Mouse (Mus musculus): Measurements from ENCODE around the gene Pou6f2. TPM values are rescaled to one million over a fixed set of nuclear protein-coding genes. Genes with fewer than 3 reads are reported as not detected.

Gene Pou6f2
- polyA plus RNA-seq, 1 experiment from 2014 or later = 7.8 TPM

DNA sequence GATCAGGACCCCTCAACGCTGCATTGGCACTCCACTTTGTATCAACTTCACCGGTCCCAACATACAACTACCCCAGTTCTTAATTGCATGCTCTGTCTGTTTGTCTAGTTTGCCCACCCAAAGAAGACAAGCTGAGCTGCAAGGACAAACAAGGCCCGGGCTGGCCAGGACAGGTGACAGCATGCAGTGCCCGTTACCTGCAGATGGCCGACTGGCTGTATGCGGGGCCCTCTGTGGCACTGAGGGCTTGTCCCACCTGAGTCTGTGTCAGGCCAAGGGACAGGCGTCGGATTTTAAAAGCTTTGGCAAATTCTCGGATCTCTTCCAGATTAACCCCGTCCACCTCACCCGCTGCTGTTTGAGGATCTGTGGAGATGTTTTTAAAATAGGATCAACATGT, 268.7 kb downstream of the Pou6f2 start:
- Histone ChIP-seq H3K4me3 (ENCODE audit: low read depth, low read length) (no peak overlapping the region), H3K4me1 (replicated peaks; ENCODE audit: control insufficient read depth, insufficient read depth, low read length) (no peaks in the 10 kb centered on the region; the same call in 1 of the 2 replicates), H3K27me3 (ENCODE audit: control insufficient read depth, insufficient read depth, low read length) (no peaks in the 10 kb centered on the region), H3K9ac (ENCODE audit: low read depth, low read length) (no peak overlapping the region), H3K9me3 (ENCODE audit: control insufficient read depth, low read length) (no peaks in the 10 kb centered on the region), H3K4me2 (replicated peaks; ENCODE audit: low read depth, low read length) (no peak overlapping the region), H3K36me3 (ENCODE audit: control insufficient read depth, insufficient read depth, low read length) (no peaks in the 10 kb centered on the region), H3K27ac (ENCODE audit: low read depth, low read length) (no peak overlapping the region)
- ATAC-seq (ENCODE audit: low FRiP score) = no peak
- no peak for DNase-seq (ENCODE audit: low spot score)
- WGBS = 88% methylated on average over 11 of the region's 11 CpGs

GRCm38 (mm10) chr13:18128053-18128452, 269.4 kb downstream of the Pou6f2 start:
- H3K4me1 ChIP-seq (replicated peaks; ENCODE audit: control insufficient read depth, insufficient read depth, low read length) = no peaks in the 10 kb centered on the region; the same call in 1 of the 2 replicates
- ATAC-seq (ENCODE audit: low FRiP score) (no peak), DNase-seq (ENCODE audit: low spot score) (no peak)
- 42% methylated on average over 3 of the region's 4 CpGs for WGBS
- H3K9ac ChIP-seq (ENCODE audit: low read depth, low read length) = no peak overlapping the region
- H3K27me3 ChIP-seq (ENCODE audit: control insufficient read depth, insufficient read depth, low read length) = no peaks in the 10 kb centered on the region
- no peaks in the 10 kb centered on the region for H3K36me3 ChIP-seq (ENCODE audit: control insufficient read depth, insufficient read depth, low read length)
- H3K27ac ChIP-seq (ENCODE audit: low read depth, low read length) = no peak overlapping the region
- no peaks in the 10 kb centered on the region for H3K9me3 ChIP-seq (ENCODE audit: control insufficient read depth, low read length)
- no peak overlapping the region for H3K4me3 ChIP-seq (ENCODE audit: low read depth, low read length)
- H3K4me2 ChIP-seq (replicated peaks; ENCODE audit: low read depth, low read length) = no peak overlapping the region

DNA sequence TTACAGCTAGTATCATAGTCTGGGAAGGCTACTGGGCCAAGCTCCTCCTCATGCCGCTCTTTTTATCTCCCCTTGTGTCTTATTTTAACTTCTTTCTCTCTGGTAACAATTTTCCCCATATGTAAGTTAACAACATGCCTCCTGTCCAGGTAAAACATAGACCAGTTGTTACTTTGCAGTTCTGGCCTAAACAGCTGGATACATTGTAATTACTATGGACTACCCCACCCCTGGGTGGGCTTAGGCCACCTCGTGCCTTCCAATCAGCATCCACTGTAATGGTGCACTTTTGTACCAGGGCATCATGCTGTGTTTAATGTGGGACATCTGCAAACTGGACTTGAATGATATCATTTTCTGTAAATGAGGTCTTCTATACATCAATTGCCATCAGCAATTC, 271.4 kb downstream of the Pou6f2 start:
- no peaks in the 10 kb centered on the region; the same call in 1 of the 2 replicates for H3K4me1 ChIP-seq (replicated peaks; ENCODE audit: control insufficient read depth, insufficient read depth, low read length)
- no peak overlapping the region for H3K9ac ChIP-seq (ENCODE audit: low read depth, low read length)
- no peak overlapping the region for H3K4me3 ChIP-seq (ENCODE audit: low read depth, low read length)
- DNase-seq (ENCODE audit: low spot score) (no peak), ATAC-seq (ENCODE audit: low FRiP score) (no peak)
- no peak overlapping the region for H3K27ac ChIP-seq (ENCODE audit: low read depth, low read length)
- H3K9me3 ChIP-seq (ENCODE audit: control insufficient read depth, low read length) = no peaks in the 10 kb centered on the region
- 68% methylated on average over 2 of the region's 2 CpGs for WGBS
- no peaks in the 10 kb centered on the region for H3K27me3 ChIP-seq (ENCODE audit: control insufficient read depth, insufficient read depth, low read length)
- no peak overlapping the region for H3K4me2 ChIP-seq (replicated peaks; ENCODE audit: low read depth, low read length)
- H3K36me3 ChIP-seq (ENCODE audit: control insufficient read depth, insufficient read depth, low read length) = no peaks in the 10 kb centered on the region

DNA sequence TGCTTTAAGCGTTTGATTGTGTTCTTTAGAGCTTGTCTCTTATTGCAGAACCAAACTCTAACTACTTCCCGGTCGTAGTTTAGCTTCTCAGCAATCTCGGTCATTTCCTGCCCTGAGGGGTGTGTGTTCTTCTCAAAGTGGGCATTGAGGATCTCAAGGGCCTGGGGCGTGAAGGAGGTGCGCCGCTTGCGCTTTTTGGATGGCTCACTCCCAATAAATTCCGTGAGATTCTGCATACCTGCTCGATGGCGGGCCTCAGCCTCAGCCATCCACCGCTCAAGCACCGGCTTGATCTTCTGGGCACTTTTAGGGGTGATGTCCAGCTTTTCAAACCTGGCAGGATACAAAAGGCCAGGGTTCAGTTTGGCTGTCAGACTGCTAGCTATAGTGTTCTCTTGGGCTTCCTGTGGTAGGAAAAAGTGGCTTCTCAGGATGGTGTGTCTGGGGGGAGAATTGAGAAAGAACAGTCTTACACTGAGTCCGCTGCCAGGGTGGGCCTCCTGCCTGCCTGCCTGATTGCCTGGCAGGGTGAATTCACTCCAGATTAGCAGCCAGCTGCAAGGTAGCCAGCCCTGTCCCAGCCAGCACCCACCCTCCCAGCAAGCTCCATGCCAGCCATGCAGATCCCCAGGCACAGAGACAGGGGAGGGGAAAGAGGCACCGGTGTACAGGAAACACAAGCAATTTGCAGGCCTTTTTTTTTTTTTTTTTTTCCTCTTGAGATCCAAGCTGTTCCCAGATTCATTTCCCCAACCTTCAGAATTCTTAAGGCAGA, 272.1 kb downstream of the Pou6f2 start:
- WGBS = 75% methylated on average over 15 of the region's 15 CpGs
- Histone ChIP-seq H3K9me3 (ENCODE audit: control insufficient read depth, low read length) (no peaks in the 10 kb centered on the region), H3K4me3 (ENCODE audit: low read depth, low read length) (no peak overlapping the region), H3K4me1 (replicated peaks; ENCODE audit: control insufficient read depth, insufficient read depth, low read length) (no peaks in the 10 kb centered on the region; the same call in 1 of the 2 replicates), H3K27me3 (ENCODE audit: control insufficient read depth, insufficient read depth, low read length) (no peaks in the 10 kb centered on the region), H3K36me3 (ENCODE audit: control insufficient read depth, insufficient read depth, low read length) (no peaks in the 10 kb centered on the region), H3K9ac (ENCODE audit: low read depth, low read length) (no peak overlapping the region), H3K27ac (ENCODE audit: low read depth, low read length) (no peak overlapping the region), H3K4me2 (replicated peaks; ENCODE audit: low read depth, low read length) (no peak overlapping the region)
- DNase-seq (ENCODE audit: low spot score) (no peak), ATAC-seq (ENCODE audit: low FRiP score) (no peak)

DNA sequence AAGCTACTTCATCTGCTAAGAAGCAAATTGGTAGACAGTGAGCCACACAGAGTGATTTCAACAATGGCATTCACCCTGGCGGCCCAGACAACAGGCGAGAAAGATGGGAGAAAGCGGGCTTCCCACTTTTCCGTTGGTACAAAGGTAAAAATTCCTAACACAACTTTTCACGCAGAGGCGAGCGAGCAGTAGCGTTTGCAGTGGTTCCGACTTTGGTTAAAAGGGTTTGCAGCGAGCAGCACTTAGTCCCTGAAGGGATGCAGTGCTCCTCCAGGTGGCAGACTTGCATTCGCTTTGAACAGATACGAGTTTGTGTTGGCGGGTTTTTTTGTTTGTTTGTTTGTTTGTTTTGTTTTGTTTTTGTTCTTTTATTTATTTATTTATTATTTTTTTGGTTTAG, 273.1 kb downstream of the Pou6f2 start:
- DNase-seq (ENCODE audit: low spot score) (peak; percentile 56), ATAC-seq (ENCODE audit: low FRiP score) (no peak)
- Histone ChIP-seq H3K9me3 (ENCODE audit: control insufficient read depth, low read length) (no peaks in the 10 kb centered on the region), H3K27ac (ENCODE audit: low read depth, low read length) (no peak overlapping the region), H3K27me3 (ENCODE audit: control insufficient read depth, insufficient read depth, low read length) (no peaks in the 10 kb centered on the region), H3K4me1 (replicated peaks; ENCODE audit: control insufficient read depth, insufficient read depth, low read length) (no peaks in the 10 kb centered on the region), H3K4me3 (ENCODE audit: low read depth, low read length) (no peak overlapping the region), H3K9ac (ENCODE audit: low read depth, low read length) (no peak overlapping the region), H3K36me3 (ENCODE audit: control insufficient read depth, insufficient read depth, low read length) (no peaks in the 10 kb centered on the region), H3K4me2 (replicated peaks; ENCODE audit: low read depth, low read length) (no peak overlapping the region)
- 29% methylated on average over 13 of the region's 13 CpGs for WGBS

DNA sequence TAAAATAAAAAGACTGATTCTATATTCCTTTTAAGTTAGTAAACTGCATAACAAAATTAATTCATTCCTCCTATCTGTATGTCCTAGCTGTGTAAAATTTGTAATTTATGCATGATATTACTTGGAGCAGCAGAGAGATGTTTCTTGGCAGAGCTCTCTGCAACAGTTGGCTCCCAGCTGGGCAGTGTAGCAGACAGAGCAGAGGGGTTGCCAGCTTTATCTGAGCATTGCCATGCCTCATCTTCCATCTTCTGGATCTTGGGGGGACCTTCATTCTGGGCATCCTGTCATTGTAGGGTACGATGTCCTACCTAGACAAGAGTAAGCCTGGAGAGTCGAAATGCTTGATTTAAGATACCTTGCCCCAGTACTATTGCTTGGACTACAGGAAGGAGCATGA, 277.1 kb downstream of the Pou6f2 start:
- Histone ChIP-seq H3K36me3 (ENCODE audit: control insufficient read depth, insufficient read depth, low read length) (no peaks in the 10 kb centered on the region), H3K4me2 (replicated peaks; ENCODE audit: low read depth, low read length) (no peak overlapping the region), H3K4me3 (ENCODE audit: low read depth, low read length) (no peak overlapping the region), H3K9ac (ENCODE audit: low read depth, low read length) (no peak overlapping the region), H3K27ac (ENCODE audit: low read depth, low read length) (no peak overlapping the region), H3K4me1 (replicated peaks; ENCODE audit: control insufficient read depth, insufficient read depth, low read length) (no peaks in the 10 kb centered on the region), H3K27me3 (ENCODE audit: control insufficient read depth, insufficient read depth, low read length) (no peaks in the 10 kb centered on the region), H3K9me3 (ENCODE audit: control insufficient read depth, low read length) (no peaks in the 10 kb centered on the region)
- 82% methylated on average over 2 of the region's 2 CpGs for WGBS
- ATAC-seq (ENCODE audit: low FRiP score) = no peak
- DNase-seq (ENCODE audit: low spot score) = no peak

DNA sequence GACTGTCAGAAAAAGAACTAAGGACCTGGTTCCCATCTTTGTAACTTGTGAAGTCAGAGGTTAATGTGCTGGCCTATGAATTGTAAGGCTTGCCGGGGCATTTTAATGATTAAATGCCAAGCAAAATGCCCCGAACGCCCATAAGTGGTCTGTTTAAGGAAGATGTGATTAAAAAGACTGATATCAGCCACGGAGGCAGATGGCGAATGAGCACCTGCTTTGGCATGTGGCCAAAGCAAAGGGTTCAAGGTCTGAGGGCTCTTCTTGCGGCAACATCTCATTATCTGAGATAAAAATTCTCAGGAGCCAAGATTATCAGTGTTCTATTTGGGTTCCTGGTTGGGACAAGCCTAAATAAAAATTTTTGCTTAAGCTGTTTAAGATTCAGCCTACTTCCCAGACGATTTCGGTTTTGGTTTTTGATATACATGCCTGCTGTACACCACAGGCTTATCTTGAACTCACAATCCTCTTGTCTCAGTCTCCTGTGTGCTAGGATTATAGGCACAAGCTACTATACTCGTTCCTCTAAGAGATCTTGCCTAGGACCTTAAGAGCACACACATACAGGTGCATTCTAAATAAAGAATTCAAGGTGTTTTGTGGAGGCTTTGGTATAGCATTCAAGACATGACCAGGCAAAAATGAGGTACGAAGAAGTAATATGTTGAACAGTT, 315.9 kb downstream of the Pou6f2 start:
- 87% methylated on average over 10 of the region's 10 CpGs for WGBS
- H3K27ac ChIP-seq (ENCODE audit: low read depth, low read length) = no peak overlapping the region
- H3K4me2 ChIP-seq (replicated peaks; ENCODE audit: low read depth, low read length) = no peak overlapping the region
- H3K27me3 ChIP-seq (ENCODE audit: control insufficient read depth, insufficient read depth, low read length) = no peaks in the 10 kb centered on the region
- no peaks in the 10 kb centered on the region for H3K4me1 ChIP-seq (replicated peaks; ENCODE audit: control insufficient read depth, insufficient read depth, low read length)
- H3K9me3 ChIP-seq (ENCODE audit: control insufficient read depth, low read length) = no peaks in the 10 kb centered on the region
- H3K9ac ChIP-seq (ENCODE audit: low read depth, low read length) = no peak overlapping the region
- H3K4me3 ChIP-seq (ENCODE audit: low read depth, low read length) = no peak overlapping the region
- ATAC-seq (ENCODE audit: low FRiP score) = no peak
- no peaks in the 10 kb centered on the region for H3K36me3 ChIP-seq (ENCODE audit: control insufficient read depth, insufficient read depth, low read length)
- no peak for DNase-seq (ENCODE audit: low spot score)
